Mouse (Mus musculus): ENCODE data around the gene Mfsd14b.

GRCm38 (mm10) chr13:65127063-65127847 is 14.5 kb upstream of the Mfsd14b start:
- no peak for TF ChIP-seq CTCF (IDR thresholded peaks at IDR 0.05; ENCODE audit: control insufficient read depth, insufficient read depth, insufficient replicate concordance, low read depth, low read length)
- no peak for TF ChIP-seq POLR2A (IDR thresholded peaks at IDR 0.05; ENCODE audit: control insufficient read depth, low read depth, low read length)

All from testis, adult 2 months (tissue).